Mouse (Mus musculus) brain, embryonic 14.5 days (tissue): ENCODE measurements at regions not wholly inside any gene's neighbourhood (a gene's known extent, or its start where the extent isn't known, plus 50 kb on each side); places are given as distances from the start of the nearest gene placed in this dataset.

Source experiments
- CTCF ChIP-seq: fragments of 200-500 bp; IDR thresholded peaks from 2 replicates; pipeline ENCODE4 v1.5.1; 2012; ENCODE audit warnings: inconsistent platforms, mild to moderate bottlenecking, moderate library complexity, borderline replicate concordance; ENCODE audit not compliant: insufficient read depth, insufficient read length; ENCODE audit errors: extremely low read depth
- POLR2A ChIP-seq: fragments of 200-500 bp; IDR thresholded peaks from 2 replicates; pipeline ENCODE4 v1.6.1; 2012; ENCODE audit warnings: mild to moderate bottlenecking, inconsistent platforms, borderline replicate concordance; ENCODE audit not compliant: poor library complexity, insufficient read depth, insufficient read length, severe bottlenecking; ENCODE audit errors: extremely low read depth

- no peak for TF ChIP-seq CTCF
- no peak for TF ChIP-seq POLR2A
Measured at GRCm38 (mm10) chr12:70710311-70710710, 115.0 kb upstream of the Frmd6 start.
